Mouse (Mus musculus) MN1 (cell line): ENCODE results near the gene Gm21885.

Experiments used
- DNase-seq: peaks from one replicate; pipeline ENCODE4 v3.0.0-alpha.2; 2016; ENCODE audit warnings: low spot score

The Gm21885 gene

GRCm38 (mm10) chr11:94268761-94269160, 12.9 kb upstream of the Gm21885 start:
- no peak for DNase-seq

- DNase-seq: no peak
These were observed 11.8 kb upstream of the Gm21885 start for GRCm38 (mm10) chr11:94269906-94270305.

GRCm38 (mm10) chr11:94271015-94271414, 10.7 kb upstream of the Gm21885 start:
- no peak for DNase-seq

- no peak for DNase-seq
These were observed 8.4 kb upstream of the Gm21885 start for GRCm38 (mm10) chr11:94272960-94273927.

- DNase-seq: no peak
These were observed 7.3 kb upstream of the Gm21885 start for GRCm38 (mm10) chr11:94274206-94274867.

GRCm38 (mm10) chr11:94275226-94275625, 6.4 kb upstream of the Gm21885 start:
- DNase-seq: no peak

GRCm38 (mm10) chr11:94275686-94276085, 6.0 kb upstream of the Gm21885 start:
- no peak for DNase-seq

- DNase-seq: peak; percentile 91
These were observed 4.8 kb upstream of the Gm21885 start for GRCm38 (mm10) chr11:94276869-94277337.

- DNase-seq: no peak
These were observed 618 bp downstream of the Gm21885 start for GRCm38 (mm10) chr11:94282291-94282690.

GRCm38 (mm10) chr11:94283536-94284099, 1.9 kb downstream of the Gm21885 start:
- DNase-seq: no peak

GRCm38 (mm10) chr11:94285886-94286574, 4.4 kb downstream of the Gm21885 start:
- no peak for DNase-seq

GRCm38 (mm10) chr11:94287105-94287504, 5.4 kb downstream of the Gm21885 start:
- no peak for DNase-seq

GRCm38 (mm10) chr11:94290062-94290740, 8.5 kb downstream of the Gm21885 start:
- no peak for DNase-seq

GRCm38 (mm10) chr11:94294996-94295845, 13.5 kb downstream of the Gm21885 start:
- no peak for DNase-seq

GRCm38 (mm10) chr11:94312733-94313132, 31.1 kb downstream of the Gm21885 start:
- DNase-seq: no peak

- no peak for DNase-seq
These were observed 32.5 kb downstream of the Gm21885 start for GRCm38 (mm10) chr11:94314098-94314652.

- DNase-seq: no peak
These were observed 33.6 kb downstream of the Gm21885 start for GRCm38 (mm10) chr11:94315308-94315707.

- no peak for DNase-seq
These were observed 34.9 kb downstream of the Gm21885 start for GRCm38 (mm10) chr11:94316528-94316927.

GRCm38 (mm10) chr11:94317014-94317413, 35.3 kb downstream of the Gm21885 start:
- no peak for DNase-seq

- no peak for DNase-seq
These were observed 35.8 kb downstream of the Gm21885 start for GRCm38 (mm10) chr11:94317515-94317914.
